Mouse (Mus musculus): ENCODE measurements around the gene Zfp3.

DNA sequence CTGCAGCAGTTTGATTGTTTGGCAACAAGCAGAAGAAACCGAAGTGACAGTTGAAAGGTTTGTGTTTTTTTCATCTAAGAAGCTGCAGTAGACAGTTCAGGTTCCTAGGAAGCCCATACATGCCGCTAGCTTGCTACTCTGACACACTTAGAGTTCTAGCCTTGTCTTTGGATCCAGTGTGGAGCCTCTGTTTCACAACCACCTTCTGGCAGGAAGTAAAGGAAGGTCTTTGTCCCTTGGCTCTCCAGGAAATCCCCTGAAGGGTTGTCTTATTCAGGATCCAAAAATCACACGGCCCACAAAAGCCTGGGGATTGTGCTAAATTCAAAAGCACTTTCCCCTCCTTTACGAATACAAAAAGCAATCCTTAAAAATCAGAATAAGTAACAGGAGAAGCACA lies 9.5 kb upstream of the Zfp3 start:
- no peak for TF ChIP-seq CTCF (IDR thresholded peaks at IDR 0.05; ENCODE audit: low read depth)
- TF ChIP-seq EP300 (IDR thresholded peaks at IDR 0.05; ENCODE audit: low read depth): no peak

Data from liver, embryonic 14.5 days (tissue).